Mouse (Mus musculus): ENCODE measurements around the gene Hoxa10.

GRCm38 (mm10) chr6:52247766-52248637, 7.3 kb upstream of the Hoxa10 start:
- TF ChIP-seq EP300 (IDR thresholded peaks at IDR 0.05; ENCODE audit: low read depth) (no peak), CTCF (IDR thresholded peaks at IDR 0.05; ENCODE audit: low read depth) (no peak)

Data from heart, postnatal 0 days (tissue).